16 mouse cellular contexts compared by ENCODE assay signal in genomic region chr8:117362438-117362726, GRCm38 (mm10).
DNase-seq lines count a peak whose midpoint lies in the region; ATAC-seq and TF ChIP-seq lines count a peak whose summit lies in the region.
"Had no signal": no experiment of that assay in that cellular context is flagged by ENCODE, and none has a peak within 500 bp of the region (broad histone marks: within the 10 kb centered on the region; RNA-seq: fewer than 3 reads in every experiment).

No protein-coding gene starts in this region.

- no peaks in the 10 kb centered on the region for H3K27me3 ChIP-seq in intestine, embryonic 16.5 days (replicated peaks; ENCODE audit: control insufficient read depth, insufficient read depth, low read length)
- H3K27me3 ChIP-seq in intestine, postnatal 0 days (replicated peaks; ENCODE audit: control insufficient read depth, insufficient read depth, low read length), result no peaks in the 10 kb centered on the region
- H3K27me3 ChIP-seq in lung, embryonic 15.5 days, result no peaks in the 10 kb centered on the region
- H3K27me3 ChIP-seq in lung, postnatal 0 days (replicated peaks; ENCODE audit: insufficient read depth, low read length), result no peaks in the 10 kb centered on the region
- no peaks in the 10 kb centered on the region for H3K27me3 ChIP-seq in splenic B cell, adult 2 months (ENCODE audit: control insufficient read depth, insufficient read depth, low read length, poor library complexity, severe bottlenecking)
- H3K27me3 ChIP-seq in midbrain, postnatal 0 days (ENCODE audit: insufficient read depth, low read length), result no peaks in the 10 kb centered on the region
- H3K27me3 ChIP-seq: midbrain, embryonic 15.5 days had no signal

- ATAC-seq in intestine, embryonic 16.5 days, result no peak
- ATAC-seq in intestine, postnatal 0 days, result no peak
- no peak for ATAC-seq in lung, embryonic 15.5 days (ENCODE audit: borderline replicate concordance, extremely low read depth, low FRiP score, low TSS enrichment)
- ATAC-seq in lung, postnatal 0 days, result no peak
- ATAC-seq in midbrain, postnatal 0 days (ENCODE audit: low FRiP score), result no peak
- ATAC-seq: forebrain, embryonic 16.5 days; inflammation-experienced regulatory T-cells, adult 6 months; midbrain, embryonic 15.5 days had no signal

- H3K9me3 ChIP-seq in intestine, embryonic 16.5 days (ENCODE audit: control insufficient read depth, low read length), result no peaks in the 10 kb centered on the region
- no peaks in the 10 kb centered on the region for H3K9me3 ChIP-seq in intestine, postnatal 0 days (ENCODE audit: control insufficient read depth)
- no peaks in the 10 kb centered on the region for H3K9me3 ChIP-seq in lung, embryonic 15.5 days
- H3K9me3 ChIP-seq in lung, postnatal 0 days (ENCODE audit: low read length), result no peaks in the 10 kb centered on the region
- H3K9me3 ChIP-seq in midbrain, postnatal 0 days (ENCODE audit: low read length), result no peaks in the 10 kb centered on the region
- H3K9me3 ChIP-seq: midbrain, embryonic 15.5 days had no signal

- no peak for DNase-seq in lung, postnatal 0 days (ENCODE audit: low spot score)
- peak; percentile 40 for DNase-seq in R1 (ENCODE audit: low read depth, low spot score)
- DNase-seq in splenic B cell, adult 2 months (ENCODE audit: low read depth, low spot score), result peak; percentile 24
- no peak for DNase-seq in midbrain, postnatal 0 days (ENCODE audit: low spot score)
- DNase-seq in adrenal gland, postnatal 14 days, result no peak
- DNase-seq: adrenal gland, postnatal 36 days; cerebellum, adult 9-10 months; heart, postnatal 4 days; lung, postnatal 4 days; right cerebral cortex, postnatal 25 days had no signal

- TF ChIP-seq CTCF in intestine, postnatal 0 days (IDR thresholded peaks at IDR 0.05; ENCODE audit: low read depth), result no peak
- no peak for TF ChIP-seq CTCF in lung, postnatal 0 days (IDR thresholded peaks at IDR 0.05)
- TF ChIP-seq CTCF in midbrain, postnatal 0 days (IDR thresholded peaks at IDR 0.05), result no peak

- WGBS in intestine, embryonic 16.5 days, result 17% methylated on average over 2 of the region's 2 CpGs
- WGBS in intestine, postnatal 0 days, result 10% methylated on average over 2 of the region's 2 CpGs
- WGBS in lung, embryonic 15.5 days, result 34% methylated on average over 2 of the region's 2 CpGs
- 13% methylated on average over 2 of the region's 2 CpGs for WGBS in lung, postnatal 0 days
- WGBS in midbrain, postnatal 0 days, result 70% methylated on average over 2 of the region's 2 CpGs

- no peak for TF ChIP-seq EP300 in lung, postnatal 0 days (IDR thresholded peaks at IDR 0.05)

- peak overlapping the region; percentile 50 for H3K27ac ChIP-seq in intestine, embryonic 16.5 days (ENCODE audit: low read length)
- no peak overlapping the region for H3K27ac ChIP-seq in intestine, postnatal 0 days (ENCODE audit: low read depth, low read length)
- H3K27ac ChIP-seq in lung, embryonic 15.5 days, result peak overlapping the region; percentile 60
- no peak overlapping the region for H3K27ac ChIP-seq in lung, postnatal 0 days (ENCODE audit: low read length)
- no peak overlapping the region for H3K27ac ChIP-seq in midbrain, postnatal 0 days (ENCODE audit: low read depth, low read length)
- H3K27ac ChIP-seq: midbrain, embryonic 15.5 days had no signal

- no peaks in the 10 kb centered on the region for H3K36me3 ChIP-seq in intestine, embryonic 16.5 days (ENCODE audit: control insufficient read depth, insufficient read depth, low read length)
- H3K36me3 ChIP-seq in intestine, postnatal 0 days (ENCODE audit: control insufficient read depth, insufficient read depth), result 0 out of 2 replicates have a peak, but pooled peaks cover 4% of the 10 kb centered on the region
- H3K36me3 ChIP-seq in lung, embryonic 15.5 days, result no peaks in the 10 kb centered on the region
- no peaks in the 10 kb centered on the region for H3K36me3 ChIP-seq in lung, postnatal 0 days (ENCODE audit: insufficient read depth, low read length)
- no peaks in the 10 kb centered on the region for H3K36me3 ChIP-seq in splenic B cell, adult 2 months (ENCODE audit: control insufficient read depth, insufficient read depth, low read length, poor library complexity, severe bottlenecking)
- H3K36me3 ChIP-seq in midbrain, postnatal 0 days (ENCODE audit: insufficient read depth, low read length), result no peaks in the 10 kb centered on the region
- H3K36me3 ChIP-seq: midbrain, embryonic 15.5 days had no signal

- no peak overlapping the region for H3K4me2 ChIP-seq in intestine, embryonic 16.5 days (ENCODE audit: low read depth, low read length)
- H3K4me2 ChIP-seq in intestine, postnatal 0 days (replicated peaks; ENCODE audit: low read depth), result no peak overlapping the region
- H3K4me2 ChIP-seq in lung, embryonic 15.5 days, result no peak overlapping the region
- no peak overlapping the region for H3K4me2 ChIP-seq in lung, postnatal 0 days (replicated peaks; ENCODE audit: low read depth, low read length)
- no peak overlapping the region for H3K4me2 ChIP-seq in midbrain, postnatal 0 days (ENCODE audit: low read depth, low read length, poor library complexity, severe bottlenecking)
- H3K4me2 ChIP-seq: midbrain, embryonic 15.5 days had no signal

- H3K4me3 ChIP-seq in intestine, embryonic 16.5 days (ENCODE audit: low read length), result no peak overlapping the region
- H3K4me3 ChIP-seq in intestine, postnatal 0 days (ENCODE audit: low read depth, low read length), result no peak overlapping the region
- H3K4me3 ChIP-seq in lung, embryonic 15.5 days, result no peak overlapping the region
- no peak overlapping the region for H3K4me3 ChIP-seq in lung, postnatal 0 days (ENCODE audit: low read depth, low read length)
- no peak overlapping the region for H3K4me3 ChIP-seq in midbrain, postnatal 0 days (ENCODE audit: low read depth, low read length)
- H3K4me3 ChIP-seq: midbrain, embryonic 15.5 days had no signal

- H3K9ac ChIP-seq in intestine, embryonic 16.5 days (ENCODE audit: low read depth, low read length), result peak overlapping the region; percentile 17; the same call in 1 of the 2 replicates
- H3K9ac ChIP-seq in intestine, postnatal 0 days (ENCODE audit: low read depth, low read length), result no peak overlapping the region
- no peak overlapping the region for H3K9ac ChIP-seq in lung, embryonic 15.5 days
- H3K9ac ChIP-seq in lung, postnatal 0 days (replicated peaks; ENCODE audit: low read depth), result no peak overlapping the region
- no peak overlapping the region for H3K9ac ChIP-seq in midbrain, postnatal 0 days (replicated peaks; ENCODE audit: low read length, poor library complexity, severe bottlenecking)
- H3K9ac ChIP-seq: midbrain, embryonic 15.5 days had no signal

- peaks cover 58% of the 10 kb centered on the region for H3K4me1 ChIP-seq in intestine, embryonic 16.5 days (ENCODE audit: control insufficient read depth, insufficient read depth, low read length)
- H3K4me1 ChIP-seq in intestine, postnatal 0 days (replicated peaks; ENCODE audit: control insufficient read depth, insufficient read depth, low read length), result peaks cover 17% of the 10 kb centered on the region
- peaks cover 64% of the 10 kb centered on the region for H3K4me1 ChIP-seq in lung, embryonic 15.5 days
- peaks cover 36% of the 10 kb centered on the region for H3K4me1 ChIP-seq in lung, postnatal 0 days (ENCODE audit: insufficient read depth, low read depth, low read length)
- peaks cover 8% of the 10 kb centered on the region; the same call in 1 of the 2 replicates for H3K4me1 ChIP-seq in midbrain, postnatal 0 days (ENCODE audit: insufficient read depth, low read length)

Comparison
In these comparisons a context has a peak if more than half of its experiments do, and no peak if none do; other contexts are left out.
1. H3K27ac ChIP-seq: peak in intestine, embryonic 16.5 days (single experiment) and lung, embryonic 15.5 days (single experiment); none in intestine, postnatal 0 days (single experiment), lung, postnatal 0 days (single experiment) and midbrain, postnatal 0 days (single experiment).
2. DNase-seq: peak in R1 (single experiment) and splenic B cell, adult 2 months (single experiment); none in lung, postnatal 0 days (single experiment), midbrain, postnatal 0 days (single experiment) and adrenal gland, postnatal 14 days (single experiment).